Mouse (Mus musculus): ENCODE measurements around the gene Cfap70. TPM values are rescaled to one million over a fixed set of nuclear protein-coding genes. Genes with fewer than 3 reads are reported as not detected.

The Cfap70 gene
- 0.66 TPM for polyA plus RNA-seq (2015; fragmentation: Illumina TruSeq; extraction: RNeasy Lipid Tissue Mini Kit (QIAGEN cat#74804); ENCODE audit: insufficient read depth, low replicate concordance)

DNA sequence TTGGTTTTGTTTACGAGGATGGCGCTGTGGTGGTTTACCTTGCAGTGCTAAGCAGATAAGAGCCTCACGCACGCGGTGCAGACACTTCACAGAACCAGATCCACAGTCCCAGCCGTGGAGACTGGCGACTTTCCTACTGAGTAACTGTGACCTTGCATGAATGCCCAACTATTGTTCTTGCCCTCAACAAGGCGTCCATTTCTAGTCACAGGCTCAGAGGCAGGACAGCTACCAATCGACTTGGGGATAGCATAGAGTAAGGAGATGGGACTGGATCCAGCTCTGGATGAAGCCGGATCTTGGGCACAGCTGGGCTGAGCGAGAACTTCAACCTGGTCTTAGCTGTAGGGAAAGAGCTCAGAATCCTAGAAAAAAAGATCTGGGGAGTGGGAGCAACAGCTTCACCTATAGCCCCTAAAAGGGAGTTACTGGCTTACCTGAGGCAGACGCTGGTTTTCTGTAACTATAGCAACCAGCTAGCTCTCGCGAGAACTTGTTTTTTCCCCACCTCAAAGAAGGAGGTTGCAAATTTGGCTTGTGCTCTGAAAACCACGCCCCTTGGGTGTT, at the start of gene Cfap70:
Gene Cfap70, minus strand, starts transcription at position 462 of the 567 bp plus-strand sequence.

DNA sequence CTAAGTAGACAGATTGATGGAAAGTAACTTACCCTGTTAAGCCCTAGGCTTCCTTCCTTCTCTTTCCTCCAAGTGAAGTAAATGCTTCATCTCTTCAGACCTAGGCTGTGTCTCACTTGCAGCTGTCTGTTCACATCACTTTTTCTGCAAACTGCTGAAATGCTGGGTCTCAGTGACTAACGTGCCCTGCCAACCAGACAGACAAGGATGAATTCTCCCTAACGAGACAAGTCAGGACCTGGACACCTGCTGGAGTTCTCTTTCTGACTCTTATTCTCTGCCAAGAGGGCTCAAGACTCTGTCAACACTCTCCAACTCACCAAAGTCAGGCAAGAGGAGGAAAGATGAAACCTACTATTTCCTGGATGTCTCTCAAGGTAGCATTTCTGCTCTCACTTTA, 44.6 kb upstream of the Cfap70 start, which contains the start of gene Mss51:
Gene Mss51, minus strand, starts transcription at position 299 of the 400 bp plus-strand sequence.

DNA sequence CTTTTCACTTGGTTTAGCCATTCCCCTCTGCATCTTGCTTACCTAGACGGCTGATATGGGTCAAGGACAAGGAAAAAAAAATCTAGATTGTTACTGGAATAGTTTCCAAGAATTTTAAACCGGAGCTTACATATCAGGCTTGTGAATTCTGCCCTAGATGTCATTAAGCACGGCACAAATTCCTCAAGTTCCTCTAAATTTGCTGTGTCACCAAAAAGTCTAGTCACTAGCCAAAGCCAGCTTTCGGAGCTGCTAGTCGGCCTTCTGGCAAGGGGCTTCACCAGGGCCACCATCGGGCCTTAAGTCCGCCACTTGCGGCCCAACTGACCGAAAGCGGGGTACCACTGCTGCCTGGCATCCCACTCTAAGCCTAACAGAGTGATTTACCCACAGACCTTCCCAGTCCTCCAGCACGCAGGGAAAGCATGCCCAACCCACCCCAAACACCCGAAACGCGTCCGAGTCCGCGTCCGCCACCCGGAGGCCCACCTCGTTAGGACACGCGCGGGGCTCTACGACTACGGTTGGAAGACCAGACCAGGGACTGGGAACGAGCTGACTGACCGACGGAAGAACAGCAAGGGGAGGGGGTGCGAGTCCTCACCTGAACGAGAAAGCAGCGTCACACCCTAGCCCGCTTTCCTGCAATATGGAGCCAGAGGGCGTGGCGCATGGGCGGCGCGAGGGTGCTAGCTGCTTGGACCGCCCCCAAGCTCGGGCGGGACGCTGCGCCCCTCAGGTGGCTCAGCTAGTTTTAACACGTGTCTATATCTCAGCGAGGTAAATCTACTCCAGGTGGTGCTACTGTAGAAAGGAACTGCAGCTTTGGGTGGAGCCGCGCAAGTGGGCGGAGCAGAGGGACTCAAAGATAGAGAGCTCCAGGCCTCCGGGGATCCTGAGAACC, 27.5 kb upstream of the Cfap70 start, which contains the start of gene Anxa7:
Gene Anxa7, minus strand, starts transcription at position 843 of the 904 bp plus-strand sequence.

DNA sequence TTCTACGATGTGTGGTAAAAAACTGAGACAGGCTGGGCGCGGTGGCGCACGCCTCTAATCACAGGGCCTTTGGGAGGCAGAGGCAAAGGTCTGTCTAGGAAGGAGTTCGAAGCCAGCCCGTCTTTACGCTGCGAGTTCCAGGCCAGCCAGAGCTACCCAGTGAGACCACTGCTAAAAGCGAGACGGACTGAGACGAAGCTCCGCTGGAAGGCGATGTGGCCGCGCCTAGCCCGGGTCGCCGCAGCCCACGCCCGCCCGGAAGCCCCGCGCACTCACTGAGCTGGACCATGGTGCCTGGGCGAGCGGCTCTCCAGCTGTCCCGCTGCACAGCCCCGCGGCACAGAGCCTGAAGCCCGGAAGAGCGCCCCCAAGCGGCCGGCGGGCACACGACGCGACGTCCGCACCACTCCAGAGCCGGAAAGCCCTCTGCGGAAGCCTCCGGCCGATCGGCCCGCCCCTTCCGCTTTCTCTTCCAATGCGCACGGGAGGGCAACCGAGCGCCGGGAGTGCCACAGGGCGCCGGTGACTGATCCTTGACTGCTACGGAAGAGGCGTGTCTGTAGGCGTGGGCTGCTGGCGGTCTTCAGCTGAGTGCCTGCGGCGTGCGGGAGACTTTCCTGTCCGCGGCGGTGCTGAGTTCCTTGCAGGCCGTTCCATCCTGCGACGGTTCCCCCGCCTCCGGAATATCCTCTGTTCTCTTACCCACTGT, 58.7 kb downstream of the Cfap70 start, which contains the start of gene Mrps16:
Gene Mrps16, minus strand, starts transcription at position 430 of the 709 bp plus-strand sequence.

DNA sequence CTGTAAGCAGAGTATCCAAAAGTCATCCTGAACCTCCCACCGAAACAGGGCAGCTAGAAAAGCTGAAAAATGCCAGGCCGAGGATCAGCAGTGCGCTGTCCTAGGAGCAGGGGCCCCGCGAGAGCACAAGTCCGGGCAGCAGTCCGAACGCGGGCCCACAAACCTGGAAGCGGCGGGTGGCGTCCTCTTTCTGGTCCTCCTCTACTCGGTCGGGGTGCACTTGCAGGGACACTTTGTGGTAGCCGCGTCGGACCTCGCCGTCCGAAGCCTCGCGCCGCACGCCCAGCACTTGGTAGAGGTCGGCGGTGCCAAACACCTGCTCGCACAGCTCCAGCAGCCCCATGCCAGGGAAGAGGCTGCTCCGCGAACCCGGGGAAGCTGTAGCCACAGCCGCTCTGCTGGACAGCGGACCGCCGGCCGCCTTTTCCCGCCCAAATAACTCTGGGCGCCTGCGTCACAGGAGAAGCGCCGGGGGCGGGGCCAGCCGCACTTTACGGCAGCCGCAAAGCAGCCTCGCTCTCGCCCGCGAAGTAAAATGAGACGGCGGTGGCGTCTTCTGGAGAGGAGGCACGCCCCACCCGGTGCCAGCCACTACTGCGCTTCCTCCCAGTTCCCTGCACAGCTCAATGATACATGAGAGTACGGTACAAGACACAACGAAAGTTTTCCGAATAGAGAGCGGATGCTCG, 63.4 kb downstream of the Cfap70 start, which contains the start of gene Dnajc9:
Gene Dnajc9, minus strand, starts transcription at position 470 of the 689 bp plus-strand sequence.

DNA sequence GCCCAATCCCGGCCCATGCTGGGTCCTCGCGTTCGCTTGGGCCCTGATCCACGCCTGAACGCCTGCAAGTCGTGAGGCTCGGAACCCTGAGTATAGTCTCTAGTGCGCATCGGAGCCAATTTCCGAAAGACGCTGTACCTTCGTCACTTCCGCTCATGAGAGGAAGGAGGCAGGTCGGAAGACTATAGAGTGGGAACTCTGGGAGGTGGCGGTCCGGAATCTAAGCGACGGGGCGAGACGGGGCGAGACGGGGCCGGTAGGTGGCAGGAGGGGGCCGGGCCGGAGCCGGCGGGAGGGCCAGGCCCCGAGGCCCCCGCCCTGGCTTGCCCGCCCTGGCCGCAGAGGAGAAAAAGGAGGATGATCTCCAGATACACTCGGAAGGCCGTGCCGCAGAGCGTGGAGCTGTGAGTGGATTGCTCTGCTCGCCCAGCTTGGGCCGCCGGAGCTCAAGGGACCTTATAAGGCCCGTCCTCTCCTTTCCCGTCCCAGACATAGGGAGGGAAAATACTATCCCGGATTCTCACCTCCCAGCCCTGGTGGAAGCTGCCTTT, 104.0 kb downstream of the Cfap70 start, which contains the start of the genes Ecd and Fam149b:
Gene Ecd, minus strand, starts transcription at position 131 of the 551 bp plus-strand sequence.
Gene Fam149b, plus strand, starts transcription at position 172 of the 551 bp plus-strand sequence.

Other genes with a start within 250 kb of the Cfap70 start
- gene Kcnk16, start 183.0 kb downstream of the Cfap70 start, polyA plus RNA-seq (2015; fragmentation: Illumina TruSeq; extraction: RNeasy Lipid Tissue Mini Kit (QIAGEN cat#74804); ENCODE audit: insufficient read depth, low replicate concordance) = not detected
- gene Nudt13, start 157.5 kb downstream of the Cfap70 start, polyA plus RNA-seq (2015; fragmentation: Illumina TruSeq; extraction: RNeasy Lipid Tissue Mini Kit (QIAGEN cat#74804); ENCODE audit: insufficient read depth, low replicate concordance) = 20.2 TPM
- 30.1 TPM for gene Ecd, start 104.1 kb downstream of the Cfap70 start, polyA plus RNA-seq (2015; fragmentation: Illumina TruSeq; extraction: RNeasy Lipid Tissue Mini Kit (QIAGEN cat#74804); ENCODE audit: insufficient read depth, low replicate concordance)
- 35.6 TPM for gene Fam149b, start 104.1 kb downstream of the Cfap70 start, polyA plus RNA-seq (2015; fragmentation: Illumina TruSeq; extraction: RNeasy Lipid Tissue Mini Kit (QIAGEN cat#74804); ENCODE audit: insufficient read depth, low replicate concordance)
- 165 TPM for gene Dnajc9, start 63.3 kb downstream of the Cfap70 start, polyA plus RNA-seq (2015; fragmentation: Illumina TruSeq; extraction: RNeasy Lipid Tissue Mini Kit (QIAGEN cat#74804); ENCODE audit: insufficient read depth, low replicate concordance)
- gene Mrps16, start 58.6 kb downstream of the Cfap70 start, polyA plus RNA-seq (2015; fragmentation: Illumina TruSeq; extraction: RNeasy Lipid Tissue Mini Kit (QIAGEN cat#74804); ENCODE audit: insufficient read depth, low replicate concordance) = 45.3 TPM
- 94.1 TPM for gene Anxa7, start 27.9 kb upstream of the Cfap70 start, polyA plus RNA-seq (2015; fragmentation: Illumina TruSeq; extraction: RNeasy Lipid Tissue Mini Kit (QIAGEN cat#74804); ENCODE audit: insufficient read depth, low replicate concordance)
- 4.5 TPM for gene Mss51, start 44.7 kb upstream of the Cfap70 start, polyA plus RNA-seq (2015; fragmentation: Illumina TruSeq; extraction: RNeasy Lipid Tissue Mini Kit (QIAGEN cat#74804); ENCODE audit: insufficient read depth, low replicate concordance)
- 144 TPM for gene Ppp3cb, start 94.3 kb upstream of the Cfap70 start, polyA plus RNA-seq (2015; fragmentation: Illumina TruSeq; extraction: RNeasy Lipid Tissue Mini Kit (QIAGEN cat#74804); ENCODE audit: insufficient read depth, low replicate concordance)
- gene Usp54, start 188.8 kb upstream of the Cfap70 start, polyA plus RNA-seq (2015; fragmentation: Illumina TruSeq; extraction: RNeasy Lipid Tissue Mini Kit (QIAGEN cat#74804); ENCODE audit: insufficient read depth, low replicate concordance) = 6.8 TPM
- gene Myoz1, start 204.3 kb upstream of the Cfap70 start, polyA plus RNA-seq (2015; fragmentation: Illumina TruSeq; extraction: RNeasy Lipid Tissue Mini Kit (QIAGEN cat#74804); ENCODE audit: insufficient read depth, low replicate concordance) = not detected
- gene Synpo2l, start 216.1 kb upstream of the Cfap70 start, polyA plus RNA-seq (2015; fragmentation: Illumina TruSeq; extraction: RNeasy Lipid Tissue Mini Kit (QIAGEN cat#74804); ENCODE audit: insufficient read depth, low replicate concordance) = not detected
- 144 TPM for gene Sec24c, start 222.1 kb upstream of the Cfap70 start, polyA plus RNA-seq (2015; fragmentation: Illumina TruSeq; extraction: RNeasy Lipid Tissue Mini Kit (QIAGEN cat#74804); ENCODE audit: insufficient read depth, low replicate concordance)
- gene Fut11, start 242.7 kb upstream of the Cfap70 start, polyA plus RNA-seq (2015; fragmentation: Illumina TruSeq; extraction: RNeasy Lipid Tissue Mini Kit (QIAGEN cat#74804); ENCODE audit: insufficient read depth, low replicate concordance) = 20.2 TPM